Mouse (Mus musculus) kidney, adult 2 months (tissue): ENCODE data around the gene Tmco4. TPM values are rescaled to one million over a fixed set of nuclear protein-coding genes. Genes with fewer than 3 reads are reported as not detected.
A peak's percentile ranks its signal among the peaks of the same experiment; 100 is the strongest.

Source experiments
- DNase-seq: peaks from one replicate; pipeline ENCODE4 v3.0.0; 2021
- H3K27ac ChIP-seq: fragments of 200-500 bp; 2 replicates; pipeline ENCODE4 v1.5.1; 2012; ENCODE audit warnings: low read depth, low read length, control low read depth, inconsistent platforms; ENCODE audit not compliant: insufficient read depth
- H3K27me3 ChIP-seq: fragments of 200-500 bp; replicated peaks from 2 replicates; pipeline ENCODE4 v1.6.1; 2012; ENCODE audit warnings: mild to moderate bottlenecking, moderate library complexity, low read length, inconsistent platforms; ENCODE audit not compliant: control insufficient read depth, insufficient read depth
- H3K36me3 ChIP-seq: fragments of 200-500 bp; 2 replicates; pipeline ENCODE4 v1.6.1; 2012; ENCODE audit warnings: mild to moderate bottlenecking, moderate library complexity, low read length, inconsistent platforms; ENCODE audit not compliant: control insufficient read depth, insufficient read depth
- H3K4me1 ChIP-seq: fragments of 200-500 bp; 2 replicates; pipeline ENCODE4 v1.6.1; 2011; ENCODE audit warnings: low read length; ENCODE audit not compliant: control insufficient read depth, insufficient read depth
- H3K4me3 ChIP-seq: fragments of 200-500 bp; 2 replicates; pipeline ENCODE4 v1.5.1; 2011; ENCODE audit warnings: mild to moderate bottlenecking, low read depth, low read length, control low read depth; ENCODE audit not compliant: insufficient read depth
- CTCF ChIP-seq: fragments of 200-500 bp; conservative IDR thresholded peaks from 2 replicates; pipeline ENCODE4 v1.5.1; 2011; ENCODE audit warnings: low read depth, mild to moderate bottlenecking, control low read depth, low read length, moderate library complexity, mixed read lengths; ENCODE audit not compliant: insufficient read depth, insufficient read length
- POLR2A ChIP-seq: fragments of 200-500 bp; IDR thresholded peaks from one replicate; pipeline ENCODE4 v1.6.1; 2011; ENCODE audit warnings: low read depth, low read length, control low read depth
- WGBS: fragments of 180-500 bp; shearing (Covaris S2); methylation state at CpG from one replicate; pipeline ENCODE4 v1.1.7; 2018; 5-methylcytosine and 5-hydroxymethylcytosine counted together
- polyA plus RNA-seq: library from polyadenylated mRNA; depleted of rRNA; stranded (reverse); fragments of >200 nt; gene quantifications from 2 replicates; pipeline ENCODE4 v1.2.3, GENCODE M21; 2012

The Tmco4 gene
- polyA plus RNA-seq, 1 experiment, result 19.6 TPM

- Histone ChIP-seq H3K4me3 (peak within 1 kb of the TSS; percentile 29), H3K4me1 (no peaks in the 10 kb centered on the region), H3K27ac (no peak within 1 kb of the TSS), H3K36me3 (no peaks in the 10 kb centered on the region), H3K27me3 (peaks cover 9% of the 10 kb centered on the region; the same call in 1 of the 2 replicates)
- no peak for DNase-seq
- WGBS, result under 1% methylated on average over 76 of the region's 77 CpGs
- TF ChIP-seq CTCF, result no peak
- TF ChIP-seq POLR2A, result no peak
These were observed 102.5 kb downstream of the Tmco4 start, which contains the start of gene Htr6 for GRCm38 (mm10) chr4:139075041-139075711. Htr6 (minus strand) TSS chr4:139075570.

GRCm38 (mm10) chr4:139075915-139076314 lies 103.2 kb downstream of the Tmco4 start:
- H3K27me3 ChIP-seq, result peaks cover 9% of the 10 kb centered on the region; the same call in 1 of the 2 replicates
- no peak overlapping the region for H3K4me3 ChIP-seq
- no peak for TF ChIP-seq POLR2A
- TF ChIP-seq CTCF, result peak; percentile 54
- DNase-seq, result peak; percentile 38
- no peak overlapping the region for H3K27ac ChIP-seq
- 23% methylated on average over 5 of the region's 5 CpGs for WGBS
- no peaks in the 10 kb centered on the region for H3K36me3 ChIP-seq
- no peaks in the 10 kb centered on the region for H3K4me1 ChIP-seq

- WGBS, result 25% methylated on average over 2 of the region's 2 CpGs
- DNase-seq, result peak; percentile 63
- Histone ChIP-seq H3K4me3 (no peak overlapping the region), H3K27me3 (peaks cover 9% of the 10 kb centered on the region; the same call in 1 of the 2 replicates), H3K4me1 (no peaks in the 10 kb centered on the region), H3K36me3 (no peaks in the 10 kb centered on the region), H3K27ac (no peak overlapping the region)
- TF ChIP-seq CTCF (peak; percentile 56), POLR2A (no peak)
These were observed 105.6 kb downstream of the Tmco4 start for GRCm38 (mm10) chr4:139078313-139078712.

GRCm38 (mm10) chr4:139078726-139079125 lies 106.0 kb downstream of the Tmco4 start:
- peak; percentile 33 for DNase-seq
- 10% methylated on average over 4 of the region's 4 CpGs for WGBS

GRCm38 (mm10) chr4:139079439-139079838 lies 106.8 kb downstream of the Tmco4 start:
- H3K36me3 ChIP-seq, result no peaks in the 10 kb centered on the region
- DNase-seq, result no peak
- TF ChIP-seq POLR2A (no peak), CTCF (no peak)

More at GRCm38 (mm10) chr4:139078726-139079125, 106.0 kb downstream of the Tmco4 start:
- peaks cover 9% of the 10 kb centered on the region; the same call in 1 of the 2 replicates for H3K27me3 ChIP-seq
- TF ChIP-seq CTCF (no peak), POLR2A (no peak)
- H3K27ac ChIP-seq, result no peak overlapping the region
- no peaks in the 10 kb centered on the region for H3K4me1 ChIP-seq
- no peaks in the 10 kb centered on the region for H3K36me3 ChIP-seq
- no peak overlapping the region for H3K4me3 ChIP-seq

GRCm38 (mm10) chr4:139080259-139080658 lies 107.6 kb downstream of the Tmco4 start:
- no peaks in the 10 kb centered on the region for H3K36me3 ChIP-seq
- no peak for TF ChIP-seq CTCF
- no peak for TF ChIP-seq POLR2A
- WGBS, result 92% methylated on average over 7 of the region's 7 CpGs
- H3K27ac ChIP-seq, result no peak overlapping the region
- H3K4me3 ChIP-seq, result no peak overlapping the region
- no peaks in the 10 kb centered on the region for H3K27me3 ChIP-seq
- no peak for DNase-seq
- H3K4me1 ChIP-seq, result no peaks in the 10 kb centered on the region

More at GRCm38 (mm10) chr4:139079439-139079838, 106.8 kb downstream of the Tmco4 start:
- no peak overlapping the region for H3K27ac ChIP-seq
- no peaks in the 10 kb centered on the region for H3K4me1 ChIP-seq
- no peak overlapping the region for H3K4me3 ChIP-seq
- 88% methylated on average over 11 of the region's 11 CpGs for WGBS
- H3K27me3 ChIP-seq, result peaks cover 5% of the 10 kb centered on the region; the same call in 1 of the 2 replicates

- 86% methylated on average over 18 of the region's 18 CpGs for WGBS
- TF ChIP-seq CTCF, result no peak
- no peaks in the 10 kb centered on the region for H3K27me3 ChIP-seq
- H3K36me3 ChIP-seq, result no peaks in the 10 kb centered on the region
- H3K4me3 ChIP-seq, result no peak overlapping the region
- no peaks in the 10 kb centered on the region for H3K4me1 ChIP-seq
- no peak for DNase-seq
- no peak overlapping the region for H3K27ac ChIP-seq
These were observed 108.7 kb downstream of the Tmco4 start for GRCm38 (mm10) chr4:139081270-139081931.
